Mouse (Mus musculus) duodenum, adult 2 months (tissue): ENCODE measurements around the gene Kdm5d. TPM values are rescaled to one million over a fixed set of nuclear protein-coding genes. Genes with fewer than 3 reads are reported as not detected.

Source experiments
- polyA plus RNA-seq: library from polyadenylated mRNA; depleted of rRNA; stranded (reverse); fragments of >200 nt; gene quantifications from 2 replicates; pipeline ENCODE4 v1.2.3, GENCODE M21; 2012; ENCODE audit warnings: low replicate concordance; rRNA removed

Gene Kdm5d
- 1.2 and 1.5 TPM in 2 replicates for polyA plus RNA-seq

GRCm38 (mm10) chrY:897393-898227, at the start of gene Kdm5d:
Kdm5d (plus strand) TSS chrY:897788.

Other genes with a start within 250 kb of the Kdm5d start
- not detected in 2 replicates for gene Zfy1, start 100.4 kb upstream of the Kdm5d start, polyA plus RNA-seq
- not detected in 2 replicates for gene Uba1y, start 79.1 kb upstream of the Kdm5d start, polyA plus RNA-seq
- 1.0 and 1.3 TPM in 2 replicates for gene Eif2s3y, start 112.8 kb downstream of the Kdm5d start, polyA plus RNA-seq